8 mouse cellular contexts compared by ENCODE assay signal in genomic region chr6:24663196-24664132, GRCm38 (mm10). TPM values are rescaled to one million over a fixed set of nuclear protein-coding genes. Genes with fewer than 3 reads are reported as not detected.
A peak's percentile ranks its signal among the peaks of the same experiment; 100 is the strongest.
DNase-seq lines count a peak whose midpoint lies in the region; ATAC-seq and TF ChIP-seq lines count a peak whose summit lies in the region.

No protein-coding gene starts in this region.

- intact Hi-C loops in gastrocnemius, postnatal 14 days (cut with DNase I; ENCODE audit: low total_unique reads) = no loop called here

- H3K9me3 ChIP-seq in embryonic facial prominence, embryonic 12.5 days = no peaks in the 10 kb centered on the region
- no peaks in the 10 kb centered on the region for H3K9me3 ChIP-seq in heart, postnatal 0 days (replicated peaks; ENCODE audit: control insufficient read depth, low read length)
- no peaks in the 10 kb centered on the region for H3K9me3 ChIP-seq in stomach, embryonic 16.5 days (replicated peaks; ENCODE audit: control insufficient read depth, low read length)

- H3K4me1 ChIP-seq in embryonic facial prominence, embryonic 12.5 days = peaks cover 4% of the 10 kb centered on the region
- peaks cover 17% of the 10 kb centered on the region for H3K4me1 ChIP-seq in heart, postnatal 0 days (ENCODE audit: control insufficient read depth, insufficient read depth)
- peaks cover 10% of the 10 kb centered on the region for H3K4me1 ChIP-seq in stomach, embryonic 16.5 days (ENCODE audit: control insufficient read depth, insufficient read depth, low read length)

- ATAC-seq in embryonic facial prominence, embryonic 12.5 days (ENCODE audit: insufficient number of reproducible peaks, insufficient read depth, low FRiP score, low TSS enrichment) = no peak
- no peak for ATAC-seq in heart, postnatal 0 days (ENCODE audit: insufficient read depth, low read depth)
- ATAC-seq in megakaryocyte, adult 5-6 weeks (ENCODE audit: poor library complexity, severe bottlenecking) = peak; percentile 10; the same call in 1 of the 2 replicates
- ATAC-seq in stomach, embryonic 16.5 days (ENCODE audit: insufficient read depth, low FRiP score) = no peak

- no peaks in the 10 kb centered on the region for H3K36me3 ChIP-seq in embryonic facial prominence, embryonic 12.5 days
- no peaks in the 10 kb centered on the region for H3K36me3 ChIP-seq in heart, postnatal 0 days (replicated peaks; ENCODE audit: control insufficient read depth, insufficient read depth, low read length)
- no peaks in the 10 kb centered on the region for H3K36me3 ChIP-seq in stomach, embryonic 16.5 days (ENCODE audit: control insufficient read depth, insufficient read depth, low read length)

- peak; percentile 4 for DNase-seq in gastrocnemius, postnatal 14 days
- no peak for DNase-seq in gastrocnemius, postnatal 4 days (ENCODE audit: low spot score in 2 of 2)
- peak; percentile 62 for DNase-seq in adipocyte (ENCODE audit: low spot score)
- DNase-seq in heart, postnatal 0 days (ENCODE audit: low spot score) = no peak
- peak; percentile 36 to 45 for DNase-seq in kidney, postnatal 4 days

- WGBS in embryonic facial prominence, embryonic 12.5 days = 11% methylated on average over 21 of the region's 21 CpGs
- 7% methylated on average over 21 of the region's 21 CpGs for WGBS in heart, postnatal 0 days
- WGBS in stomach, embryonic 16.5 days = 6% methylated on average over 21 of the region's 21 CpGs

- H3K9ac ChIP-seq in embryonic facial prominence, embryonic 12.5 days = peak overlapping the region; percentile 97
- H3K9ac ChIP-seq in heart, postnatal 0 days (replicated peaks; ENCODE audit: low read depth, low read length) = peak overlapping the region; percentile 100
- peak overlapping the region; percentile 98 for H3K9ac ChIP-seq in stomach, embryonic 16.5 days (ENCODE audit: low read length)

- no peak for TF ChIP-seq EP300 in heart, postnatal 0 days (IDR thresholded peaks at IDR 0.05; ENCODE audit: low read depth)

- TF ChIP-seq CTCF in heart, postnatal 0 days (IDR thresholded peaks at IDR 0.05; ENCODE audit: low read depth) = no peak

- peak overlapping the region; percentile 78 for H3K4me2 ChIP-seq in embryonic facial prominence, embryonic 12.5 days (replicated peaks)
- H3K4me2 ChIP-seq in heart, postnatal 0 days (ENCODE audit: low read depth, low read length) = peak overlapping the region; percentile 96
- peak overlapping the region; percentile 89 for H3K4me2 ChIP-seq in stomach, embryonic 16.5 days (ENCODE audit: low read depth, low read length)

- H3K27ac ChIP-seq in embryonic facial prominence, embryonic 12.5 days = peak overlapping the region; percentile 98
- peak overlapping the region; percentile 99 for H3K27ac ChIP-seq in heart, postnatal 0 days (ENCODE audit: low read depth)
- H3K27ac ChIP-seq in stomach, embryonic 16.5 days (ENCODE audit: low read length) = peak overlapping the region; percentile 98

- peak overlapping the region; percentile 91 for H3K4me3 ChIP-seq in embryonic facial prominence, embryonic 12.5 days
- peak overlapping the region; percentile 100 for H3K4me3 ChIP-seq in heart, postnatal 0 days (ENCODE audit: low read depth, low read length)
- peak overlapping the region; percentile 99 for H3K4me3 ChIP-seq in stomach, embryonic 16.5 days (replicated peaks; ENCODE audit: low read length)

- no peaks in the 10 kb centered on the region for H3K27me3 ChIP-seq in embryonic facial prominence, embryonic 12.5 days
- H3K27me3 ChIP-seq in heart, postnatal 0 days (ENCODE audit: control insufficient read depth, insufficient read depth, low read length) = no peaks in the 10 kb centered on the region
- H3K27me3 ChIP-seq in stomach, embryonic 16.5 days (ENCODE audit: control insufficient read depth, insufficient read depth, low read length) = no peaks in the 10 kb centered on the region

RNA-seq across cellular contexts. Expression of gene Wasl, which starts 1.3 kb away (rescaled TPM):
- total RNA-seq in gastrocnemius, postnatal 14 days (2021) = 10 to 100 TPM; 18.9 to 19.7 TPM
- total RNA-seq in gastrocnemius, postnatal 4 days (2021) = 10 to 100 TPM; 33.1 to 38.7 TPM
- polyA plus RNA-seq in embryonic facial prominence, embryonic 12.5 days (2016; fragmentation: Nextera tagmentation; extraction: Ambion mirVana) = 74.8 and 85.7 TPM in 2 replicates
- 19.0 and 19.2 TPM in 2 replicates for total RNA-seq in heart, postnatal 0 days (2014; rRNA removed; ENCODE audit: low replicate concordance)
- 49.0 and 53.0 TPM in 2 replicates for polyA plus RNA-seq in heart, postnatal 0 days (2015; fragmentation: Nextera tagmentation; extraction: Ambion mirVana)
- total RNA-seq in megakaryocyte, adult 5-6 weeks (2015) = 17.1 and 19.1 TPM in 2 replicates
- 6.6 and 11.3 TPM in 2 replicates for total RNA-seq in megakaryocyte, adult 5-6 weeks (2017)
- 54.3 and 55.5 TPM in 2 replicates for polyA plus RNA-seq in stomach, embryonic 16.5 days (2015; fragmentation: Nextera tagmentation; extraction: Ambion mirVana)

Comparison
In these comparisons a context has a peak if more than half of its experiments do, and no peak if none do; other contexts are left out.
1. DNase-seq: peak in gastrocnemius, postnatal 14 days (single experiment), adipocyte (single experiment) and kidney, postnatal 4 days (2 of 2); none in gastrocnemius, postnatal 4 days (0 of 2) and heart, postnatal 0 days (single experiment).
2. Peak in every context shown above with its lines, with median percentiles within 50 percentile points of each other: H3K27ac ChIP-seq, H3K4me2 ChIP-seq, H3K4me3 ChIP-seq and H3K9ac ChIP-seq.